ENCODE assay signal across 8 mouse cellular contexts in the genomic region with DNA sequence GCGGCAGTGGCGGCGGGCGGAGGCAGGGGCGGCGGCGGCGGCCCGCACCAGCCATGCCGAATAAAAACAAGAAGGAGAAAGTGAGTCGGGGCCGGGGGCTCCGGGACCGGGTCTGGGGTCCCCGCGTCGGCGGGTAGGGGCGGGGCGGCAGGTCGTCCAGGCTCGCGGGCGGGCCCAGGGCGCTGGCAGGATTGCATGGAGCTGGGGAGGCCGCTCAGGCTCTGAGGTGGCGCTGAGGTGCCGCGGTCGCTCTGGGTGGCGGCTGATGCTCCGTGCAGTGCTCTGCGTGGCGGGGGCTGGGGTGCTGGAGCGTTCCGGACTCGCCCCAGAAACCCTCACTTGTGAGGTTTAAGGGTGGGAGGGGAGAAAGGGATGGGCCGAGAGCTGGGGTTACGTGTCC. TPM values are rescaled to one million over a fixed set of nuclear protein-coding genes. Genes with fewer than 3 reads are reported as not detected.
DNase-seq lines count a peak whose midpoint lies in the region; ATAC-seq lines count a peak whose summit lies in the region.

No protein-coding gene starts in this region.

- peak overlapping the region; percentile 64 for H3K4me3 ChIP-seq in brown adipose tissue, adult 24 weeks (ENCODE audit: insufficient read depth, low read depth, low read length)
- peak overlapping the region; percentile 85 for H3K4me3 ChIP-seq in forebrain, embryonic 13.5 days
- peak overlapping the region; percentile 82 for H3K4me3 ChIP-seq in hindbrain, embryonic 11.5 days (ENCODE audit: low read depth, low read length)
- peak overlapping the region; percentile 70 for H3K4me3 ChIP-seq in limb, embryonic 11.5 days (ENCODE audit: low read depth, low read length)
- H3K4me3 ChIP-seq in midbrain, embryonic 10.5 days, result peak overlapping the region; percentile 88

- H3K27me3 ChIP-seq in forebrain, embryonic 13.5 days, result peaks cover 10% of the 10 kb centered on the region
- H3K27me3 ChIP-seq in hindbrain, embryonic 11.5 days (ENCODE audit: control insufficient read depth, insufficient read depth, low read length), result no peaks in the 10 kb centered on the region
- H3K27me3 ChIP-seq in limb, embryonic 11.5 days (ENCODE audit: control insufficient read depth, insufficient read depth, low read length), result no peaks in the 10 kb centered on the region; the same call in 1 of the 2 replicates
- H3K27me3 ChIP-seq in midbrain, embryonic 10.5 days (ENCODE audit: low read depth, poor library complexity, severe bottlenecking), result peaks cover 16% of the 10 kb centered on the region

- no peak overlapping the region for H3K27ac ChIP-seq in brown adipose tissue, adult 24 weeks (replicated peaks; ENCODE audit: low read depth, low read length)
- H3K27ac ChIP-seq in forebrain, embryonic 13.5 days, result peak overlapping the region; percentile 79
- peak overlapping the region; percentile 79; the same call in 1 of the 2 replicates for H3K27ac ChIP-seq in hindbrain, embryonic 11.5 days (ENCODE audit: low read depth, low read length)
- H3K27ac ChIP-seq in limb, embryonic 11.5 days (replicated peaks; ENCODE audit: low read depth, low read length), result peak overlapping the region; percentile 81; the same call in 1 of the 2 replicates
- peak overlapping the region; percentile 91 for H3K27ac ChIP-seq in midbrain, embryonic 10.5 days (replicated peaks)

- 0 out of 2 replicates have a peak, but pooled peaks cover 10% of the 10 kb centered on the region for H3K36me3 ChIP-seq in forebrain, embryonic 13.5 days (ENCODE audit: poor library complexity, severe bottlenecking)
- H3K36me3 ChIP-seq in hindbrain, embryonic 11.5 days (ENCODE audit: control insufficient read depth, insufficient read depth, low read length), result no peaks in the 10 kb centered on the region
- no peaks in the 10 kb centered on the region for H3K36me3 ChIP-seq in limb, embryonic 11.5 days (ENCODE audit: control insufficient read depth, insufficient read depth, low read length)
- H3K36me3 ChIP-seq in midbrain, embryonic 10.5 days, result no peaks in the 10 kb centered on the region

- ATAC-seq in forebrain, embryonic 13.5 days, result peak; percentile 48
- ATAC-seq in hindbrain, embryonic 11.5 days (ENCODE audit: low FRiP score), result peak; percentile 60
- ATAC-seq in limb, embryonic 11.5 days (ENCODE audit: insufficient number of reproducible peaks, low FRiP score, low TSS enrichment, low read depth), result peak; percentile 41

- DNase-seq in heart, adult 11 months, result peak; percentile 96
- DNase-seq in heart, adult 8-10 months (ENCODE audit: low spot score), result no peak
- DNase-seq in hindbrain, embryonic 11.5 days (ENCODE audit: low spot score), result peak; percentile 54
- DNase-seq in limb, embryonic 11.5 days (ENCODE audit: low spot score), result peak; percentile 58
- DNase-seq in midbrain, embryonic 10.5 days (ENCODE audit: low spot score), result no peak
- peak; percentile 56 to 69 for DNase-seq in spleen, postnatal 10 days (ENCODE audit: low spot score in 2 of 2)

- peak overlapping the region; percentile 90 for H3K9ac ChIP-seq in forebrain, embryonic 13.5 days
- H3K9ac ChIP-seq in hindbrain, embryonic 11.5 days (ENCODE audit: low read depth, low read length), result peak overlapping the region; percentile 79
- peak overlapping the region; percentile 82 for H3K9ac ChIP-seq in limb, embryonic 11.5 days (ENCODE audit: low read length)

- no peaks in the 10 kb centered on the region for H3K4me1 ChIP-seq in brown adipose tissue, adult 24 weeks (ENCODE audit: control insufficient read depth, insufficient read depth, insufficient read length, low read length)
- peaks cover 14% of the 10 kb centered on the region for H3K4me1 ChIP-seq in forebrain, embryonic 13.5 days
- no peaks in the 10 kb centered on the region for H3K4me1 ChIP-seq in hindbrain, embryonic 11.5 days (replicated peaks; ENCODE audit: control insufficient read depth, insufficient read depth, low read length)
- H3K4me1 ChIP-seq in limb, embryonic 11.5 days (ENCODE audit: control insufficient read depth, insufficient read depth, low read length), result no peaks in the 10 kb centered on the region
- peaks cover 31% of the 10 kb centered on the region for H3K4me1 ChIP-seq in midbrain, embryonic 10.5 days

- no peaks in the 10 kb centered on the region for H3K9me3 ChIP-seq in forebrain, embryonic 13.5 days (replicated peaks)
- H3K9me3 ChIP-seq in hindbrain, embryonic 11.5 days (ENCODE audit: control insufficient read depth, low read length), result no peaks in the 10 kb centered on the region
- no peaks in the 10 kb centered on the region for H3K9me3 ChIP-seq in limb, embryonic 11.5 days (ENCODE audit: control insufficient read depth, low read length)
- H3K9me3 ChIP-seq in midbrain, embryonic 10.5 days (replicated peaks), result no peaks in the 10 kb centered on the region

- 2% methylated on average over 38 of the region's 39 CpGs for WGBS in forebrain, embryonic 13.5 days
- 0% methylated on average over 24 of the region's 39 CpGs for WGBS in hindbrain, embryonic 11.5 days
- under 1% methylated on average over 34 of the region's 39 CpGs for WGBS in limb, embryonic 11.5 days
- under 1% methylated on average over 38 of the region's 39 CpGs for WGBS in midbrain, embryonic 10.5 days

- H3K4me2 ChIP-seq in forebrain, embryonic 13.5 days, result peak overlapping the region; percentile 79
- H3K4me2 ChIP-seq in hindbrain, embryonic 11.5 days (replicated peaks; ENCODE audit: low read depth, low read length), result peak overlapping the region; percentile 78
- peak overlapping the region; percentile 78 for H3K4me2 ChIP-seq in limb, embryonic 11.5 days (ENCODE audit: low read depth, severe bottlenecking)

RNA-seq across cellular contexts. Expression of a gene that starts 0.4 kb away (rescaled TPM):
- 10 to 100 TPM; 88.9 to 96.8 (median 93.6) TPM for total RNA-seq in heart, adult 8-10 months (2022)
- polyA plus RNA-seq in brown adipose tissue, adult 24 weeks (2012; ENCODE audit: insufficient read depth, insufficient read length, missing spikeins), result 44.0 and 64.3 TPM in 2 replicates
- polyA plus RNA-seq in forebrain, embryonic 13.5 days (2015; fragmentation: Nextera tagmentation; extraction: Ambion mirVana), result 138 and 147 TPM in 2 replicates
- 162 and 172 TPM in 2 replicates for polyA plus RNA-seq in hindbrain, embryonic 11.5 days (2014; fragmentation: Nextera tagmentation; extraction: Ambion mirVana)
- polyA plus RNA-seq in limb, embryonic 11.5 days (2014; fragmentation: Nextera tagmentation; extraction: Ambion mirVana), result 156 and 158 TPM in 2 replicates
- polyA plus RNA-seq in midbrain, embryonic 10.5 days (2016; fragmentation: Nextera tagmentation; extraction: Ambion mirVana), result 142 and 155 TPM in 2 replicates

Comparison
In these comparisons a context has a peak if more than half of its experiments do, and no peak if none do; other contexts are left out.
1. DNase-seq: peak in heart, adult 11 months (single experiment), hindbrain, embryonic 11.5 days (single experiment), limb, embryonic 11.5 days (single experiment) and spleen, postnatal 10 days (2 of 2); none in heart, adult 8-10 months (single experiment) and midbrain, embryonic 10.5 days (single experiment).
2. Peak in every context shown above with its lines, with median percentiles within 50 percentile points of each other: H3K4me3 ChIP-seq, ATAC-seq, H3K4me2 ChIP-seq and H3K9ac ChIP-seq.